Mouse (Mus musculus): ENCODE results near the gene Tgm4. TPM values are rescaled to one million over a fixed set of nuclear protein-coding genes. Genes with fewer than 3 reads are reported as not detected.

Tgm4 gene
- polyA plus RNA-seq, 1 experiment, result 0.86 TPM

DNA sequence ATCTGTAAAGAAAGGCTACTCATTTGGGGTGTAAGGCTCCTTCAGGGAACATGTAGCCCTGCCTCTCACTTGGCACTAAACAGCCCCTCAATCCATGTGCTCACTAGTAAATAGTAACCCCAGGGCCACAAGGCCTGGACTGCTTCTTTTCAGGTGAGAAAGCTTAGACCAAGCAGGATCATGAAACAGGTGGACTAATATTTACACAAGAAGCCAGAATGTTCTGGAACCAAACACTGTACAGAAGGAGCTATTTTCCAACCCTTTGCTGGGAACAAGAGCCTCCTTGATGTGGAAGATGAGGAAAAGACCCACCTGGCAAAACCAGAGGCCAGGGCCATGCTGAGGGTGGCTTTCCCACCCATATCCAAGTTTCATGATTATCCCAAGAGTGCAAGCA lies 68.9 kb downstream of the Tgm4 start:
- no peak overlapping the region for H3K4me3 ChIP-seq (ENCODE audit: insufficient read depth, low read length)
- H3K4me1 ChIP-seq (ENCODE audit: control insufficient read depth, insufficient read depth, low read length), result no peaks in the 10 kb centered on the region; the same call in 1 of the 2 replicates
- no peak overlapping the region for H3K27ac ChIP-seq (ENCODE audit: insufficient read depth, low read length)
- TF ChIP-seq CTCF (IDR thresholded peaks at IDR 0.05; ENCODE audit: extremely low read depth, insufficient read depth, low read length), result no peak

- no peak overlapping the region for H3K27ac ChIP-seq (ENCODE audit: insufficient read depth, low read length)
- TF ChIP-seq CTCF (IDR thresholded peaks at IDR 0.05; ENCODE audit: extremely low read depth, insufficient read depth, low read length) (no peak), POLR2A (IDR thresholded peaks at IDR 0.05; ENCODE audit: extremely low read depth, insufficient read depth, low read length) (no peak)
- H3K4me3 ChIP-seq (ENCODE audit: insufficient read depth, low read length), result no peak overlapping the region
- H3K4me1 ChIP-seq (ENCODE audit: control insufficient read depth, insufficient read depth, low read length), result no peaks in the 10 kb centered on the region; the same call in 1 of the 2 replicates
These were observed 69.8 kb downstream of the Tgm4 start for GRCm38 (mm10) chr9:123104362-123104761.

- H3K4me3 ChIP-seq (ENCODE audit: insufficient read depth, low read length), result no peak overlapping the region
- no peak overlapping the region for H3K27ac ChIP-seq (ENCODE audit: insufficient read depth, low read length)
- H3K4me1 ChIP-seq (ENCODE audit: control insufficient read depth, insufficient read depth, low read length), result peaks cover 2% of the 10 kb centered on the region
- TF ChIP-seq CTCF (IDR thresholded peaks at IDR 0.05; ENCODE audit: extremely low read depth, insufficient read depth, low read length), result no peak
These were observed 72.7 kb downstream of the Tgm4 start for GRCm38 (mm10) chr9:123107186-123107585.

DNA sequence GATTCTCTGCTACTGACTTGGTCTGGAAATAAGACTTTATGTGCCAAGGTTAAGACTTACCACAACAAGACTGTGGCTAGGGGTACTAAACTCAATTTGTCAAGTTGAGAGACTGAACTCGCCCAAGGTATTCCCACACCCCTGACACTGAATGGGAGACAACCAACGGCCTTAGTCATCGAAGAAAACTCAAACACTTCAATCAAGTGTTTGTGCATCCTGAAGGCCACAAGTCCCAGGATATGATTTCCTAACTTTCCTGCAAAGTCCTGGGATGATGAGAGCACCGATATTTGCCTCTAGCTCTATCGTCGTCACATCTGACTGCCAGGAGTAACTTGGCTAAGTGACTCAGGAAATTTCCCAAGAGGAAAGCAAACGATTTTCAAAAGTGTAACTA lies 74.7 kb downstream of the Tgm4 start:
- H3K4me3 ChIP-seq (ENCODE audit: insufficient read depth, low read length), result no peak overlapping the region
- no peak overlapping the region for H3K27ac ChIP-seq (ENCODE audit: insufficient read depth, low read length)
- TF ChIP-seq CTCF (IDR thresholded peaks at IDR 0.05; ENCODE audit: extremely low read depth, insufficient read depth, low read length) (no peak), POLR2A (IDR thresholded peaks at IDR 0.05; ENCODE audit: extremely low read depth, insufficient read depth, low read length) (no peak)
- peaks cover 2% of the 10 kb centered on the region for H3K4me1 ChIP-seq (ENCODE audit: control insufficient read depth, insufficient read depth, low read length)

- Histone ChIP-seq H3K4me3 (ENCODE audit: insufficient read depth, low read length) (no peak overlapping the region; the same call in 1 of the 2 replicates), H3K27ac (ENCODE audit: insufficient read depth, low read length) (no peak overlapping the region), H3K4me1 (ENCODE audit: control insufficient read depth, insufficient read depth, low read length) (peaks cover 2% of the 10 kb centered on the region; the same call in 1 of the 2 replicates)
- TF ChIP-seq CTCF (IDR thresholded peaks at IDR 0.05; ENCODE audit: extremely low read depth, insufficient read depth, low read length), result no peak
- TF ChIP-seq POLR2A (IDR thresholded peaks at IDR 0.05; ENCODE audit: extremely low read depth, insufficient read depth, low read length), result no peak
These were observed 77.3 kb downstream of the Tgm4 start for GRCm38 (mm10) chr9:123111751-123112221.

DNA sequence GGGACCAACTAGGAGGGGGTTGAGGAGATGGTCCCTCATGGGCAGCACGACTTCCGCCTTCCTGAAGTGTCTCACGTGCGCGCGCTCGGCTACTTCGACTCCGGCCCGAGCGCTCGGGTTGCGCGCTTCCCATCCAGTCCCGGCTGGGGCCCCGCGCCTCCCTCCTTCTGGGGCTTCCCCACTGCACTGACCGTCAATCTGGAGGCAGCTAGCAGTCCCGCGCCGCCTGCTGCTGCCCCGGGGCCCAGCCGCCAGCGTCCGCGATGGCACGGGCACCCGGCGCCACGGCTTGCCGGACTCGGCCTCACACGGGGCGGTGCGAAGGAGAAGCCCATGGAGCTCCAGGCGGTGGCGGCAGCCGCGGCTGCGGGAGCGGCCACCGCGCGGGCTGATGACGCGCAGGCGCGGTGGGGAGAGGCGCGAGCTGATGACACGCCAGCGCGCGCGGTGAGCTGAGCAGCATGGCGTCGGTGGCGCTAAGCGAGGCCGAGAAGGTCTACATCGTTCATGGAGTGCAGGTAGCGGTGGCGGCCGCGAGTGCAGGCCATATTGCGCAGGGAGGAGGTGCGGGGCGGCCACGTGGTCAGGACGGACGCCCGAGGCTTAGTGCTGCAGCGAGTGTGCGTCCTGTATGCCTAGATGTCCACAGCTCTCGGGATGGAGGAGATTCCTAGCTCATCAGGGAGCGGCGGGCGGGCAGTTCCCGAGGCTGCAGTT lies 78.4 kb downstream of the Tgm4 start, which contains the start of the genes Zdhhc3 and Exosc7:
TSS of gene Zdhhc3 (minus strand) at position 401 of the 717 bp plus-strand sequence.
TSS of gene Exosc7 (plus strand) at position 411 of the 717 bp plus-strand sequence.
- peak within 1 kb of the TSS; percentile 79 for H3K27ac ChIP-seq (ENCODE audit: insufficient read depth, low read length)
- TF ChIP-seq CTCF (IDR thresholded peaks at IDR 0.05; ENCODE audit: extremely low read depth, insufficient read depth, low read length), result no peak
- peak; percentile 85 for TF ChIP-seq POLR2A (IDR thresholded peaks at IDR 0.05; ENCODE audit: extremely low read depth, insufficient read depth, low read length)

GRCm38 (mm10) chr9:123113931-123114330 lies 79.4 kb downstream of the Tgm4 start:
- Histone ChIP-seq H3K27ac (ENCODE audit: insufficient read depth, low read length) (no peak overlapping the region), H3K4me3 (ENCODE audit: insufficient read depth, low read length) (peak overlapping the region; percentile 83), H3K4me1 (ENCODE audit: control insufficient read depth, insufficient read depth, low read length) (peaks cover 2% of the 10 kb centered on the region; the same call in 1 of the 2 replicates)
- no peak for TF ChIP-seq POLR2A (IDR thresholded peaks at IDR 0.05; ENCODE audit: extremely low read depth, insufficient read depth, low read length)
- no peak for TF ChIP-seq CTCF (IDR thresholded peaks at IDR 0.05; ENCODE audit: extremely low read depth, insufficient read depth, low read length)

More for the DNA sequence above, 78.4 kb downstream of the Tgm4 start, which contains the start of the genes Zdhhc3 and Exosc7:
- Histone ChIP-seq H3K4me3 (ENCODE audit: insufficient read depth, low read length) (peak within 1 kb of the TSS; percentile 83), H3K4me1 (ENCODE audit: control insufficient read depth, insufficient read depth, low read length) (peaks cover 2% of the 10 kb centered on the region; the same call in 1 of the 2 replicates)

DNA sequence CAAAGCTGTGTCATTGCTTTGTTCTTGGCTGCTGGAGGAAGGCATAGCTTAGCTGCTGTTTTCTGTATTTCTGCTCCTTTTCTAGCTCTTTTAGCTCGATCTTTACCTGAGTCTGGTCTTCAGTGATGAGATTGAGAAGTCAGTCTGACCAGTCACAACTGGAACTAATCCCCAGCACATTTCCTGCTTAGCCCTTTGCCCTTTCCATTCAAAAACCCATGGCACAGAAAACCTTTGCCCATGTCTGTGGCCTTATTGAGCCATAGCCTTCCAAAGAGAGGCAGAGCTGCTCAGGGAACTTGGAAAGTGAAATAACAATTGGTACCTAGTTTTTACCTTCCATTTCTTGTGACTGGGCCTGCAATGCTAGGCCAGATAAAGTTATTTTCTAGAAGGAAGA lies 81.0 kb downstream of the Tgm4 start:
- H3K4me1 ChIP-seq (ENCODE audit: control insufficient read depth, insufficient read depth, low read length), result peaks cover 2% of the 10 kb centered on the region; the same call in 1 of the 2 replicates
- no peak for TF ChIP-seq CTCF (IDR thresholded peaks at IDR 0.05; ENCODE audit: extremely low read depth, insufficient read depth, low read length)
- no peak for TF ChIP-seq POLR2A (IDR thresholded peaks at IDR 0.05; ENCODE audit: extremely low read depth, insufficient read depth, low read length)
- no peak overlapping the region for H3K4me3 ChIP-seq (ENCODE audit: insufficient read depth, low read length)
- no peak overlapping the region for H3K27ac ChIP-seq (ENCODE audit: insufficient read depth, low read length)

Other genes starting within 250 kb of the Tgm4 start
- gene Tcaim, start 229.2 kb upstream of the Tgm4 start, polyA plus RNA-seq (2012; rRNA removed), result 12.2 and 12.8 TPM in 2 replicates
- gene Gm35549, start 190.7 kb upstream of the Tgm4 start, polyA plus RNA-seq (2012; rRNA removed), result not detected in 2 replicates
- gene Zfp445, start 168.7 kb upstream of the Tgm4 start, polyA plus RNA-seq (2012; rRNA removed), result 140 and 156 TPM in 2 replicates
- 3.0 and 3.3 TPM in 2 replicates for gene Zkscan7, start 149.0 kb upstream of the Tgm4 start, polyA plus RNA-seq (2012; rRNA removed)
- 4.7 TPM in 2 replicates for gene Zfp105, start 111.7 kb upstream of the Tgm4 start, polyA plus RNA-seq (2012; rRNA removed)
- 18.9 and 20.0 TPM in 2 replicates for gene 1110059G10Rik, start 83.7 kb upstream of the Tgm4 start, polyA plus RNA-seq (2012; rRNA removed)
- 0.79 and 0.92 TPM in 2 replicates for gene Kif15, start 83.7 kb upstream of the Tgm4 start, polyA plus RNA-seq (2012; rRNA removed)
- gene Tmem42, start 13.4 kb upstream of the Tgm4 start, polyA plus RNA-seq (2012; rRNA removed), result 38.5 and 38.7 TPM in 2 replicates
- gene Zdhhc3, start 78.5 kb downstream of the Tgm4 start, polyA plus RNA-seq (2012; rRNA removed), result 73.6 and 75.1 TPM in 2 replicates
- gene Exosc7, start 78.5 kb downstream of the Tgm4 start, polyA plus RNA-seq (2012; rRNA removed), result 60.8 and 65.1 TPM in 2 replicates
- gene Clec3b, start 116.2 kb downstream of the Tgm4 start, polyA plus RNA-seq (2012; rRNA removed), result 4.0 and 4.5 TPM in 2 replicates
- 0.65 and 0.66 TPM in 2 replicates for gene Cdcp1, start 181.3 kb downstream of the Tgm4 start, polyA plus RNA-seq (2012; rRNA removed)
- 44.8 and 53.4 TPM in 2 replicates for gene Tmem158, start 226.0 kb downstream of the Tgm4 start, polyA plus RNA-seq (2012; rRNA removed)